Mouse (Mus musculus): ENCODE results near the gene Xkr7. TPM values are rescaled to one million over a fixed set of nuclear protein-coding genes. Genes with fewer than 3 reads are reported as not detected.
A peak's percentile ranks its signal among the peaks of the same experiment; 100 is the strongest.

Xkr7 gene
- total RNA-seq (2021) = not detected

DNA sequence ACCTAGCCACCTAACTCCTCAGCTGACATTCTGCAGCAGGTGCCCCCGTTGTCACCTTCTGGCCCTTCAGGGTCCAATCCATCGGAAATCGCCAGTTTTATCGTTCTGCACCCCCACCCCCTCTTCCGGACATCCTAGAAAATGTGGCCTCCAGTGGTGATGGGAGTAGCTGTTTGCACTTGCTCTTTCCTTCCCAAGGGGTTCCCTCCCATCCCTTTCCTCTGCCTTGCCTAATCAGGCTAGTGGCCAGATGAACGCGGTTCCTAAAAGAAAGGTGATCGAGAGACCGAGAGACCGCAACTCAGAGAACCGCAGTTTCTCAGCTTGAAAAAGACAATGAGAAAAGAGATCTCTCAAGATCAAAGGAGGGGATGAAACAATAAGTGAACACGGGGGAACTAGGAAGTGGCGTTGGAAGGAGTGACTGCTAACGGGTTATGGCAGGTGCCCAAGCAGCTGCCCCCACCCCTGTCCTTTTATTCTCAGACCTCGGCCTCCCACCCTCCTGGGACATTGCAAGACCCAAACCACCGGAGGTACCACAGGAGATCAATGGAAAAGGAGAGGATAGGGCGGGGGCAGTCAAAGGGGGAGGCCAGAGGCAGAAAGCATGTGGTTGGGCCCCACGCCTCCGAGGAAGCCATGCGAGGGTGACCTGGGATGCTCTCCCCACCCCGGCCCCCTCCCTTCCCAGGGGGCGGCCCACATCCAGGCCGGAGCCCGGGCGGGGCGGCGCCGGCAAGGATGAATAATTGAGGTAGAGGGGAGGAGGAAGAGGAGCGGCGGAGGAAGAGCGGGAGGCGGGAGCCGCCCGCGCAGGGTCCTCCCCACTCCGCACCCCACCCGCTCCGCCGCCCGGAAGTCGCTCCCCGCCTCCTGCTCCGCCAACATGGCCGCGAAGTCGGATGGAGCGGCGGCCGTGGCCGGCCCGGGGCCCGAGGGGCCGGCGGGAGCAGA lies at the start of gene Xkr7:
Gene Xkr7 (plus strand): TSS at position 727 of the 957 bp plus-strand sequence.
- DNase-seq = no peak
- intact Hi-C loops (cut with DNase I) = no loop called here

DNA sequence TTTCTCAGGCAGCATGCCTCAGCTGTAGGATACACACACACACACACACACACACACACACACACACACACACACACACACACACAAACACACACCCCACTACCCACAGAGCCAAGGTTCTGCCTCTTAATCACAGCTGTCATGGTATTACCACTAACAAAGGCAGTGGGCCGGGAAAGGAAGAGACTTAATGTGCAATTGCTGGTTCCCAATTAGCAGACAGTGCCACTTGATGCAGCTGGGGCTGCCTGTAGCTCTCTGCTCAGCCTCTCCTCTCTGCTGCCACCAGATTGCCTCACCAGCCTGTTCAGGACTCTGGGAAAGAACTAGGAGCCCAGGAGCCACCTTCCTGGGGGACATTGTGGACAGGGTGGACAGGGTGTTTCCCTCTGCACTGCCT lies 46.1 kb upstream of the Xkr7 start:
- intact Hi-C loops (cut with DNase I) = no loop called here
- no peak for DNase-seq

DNA sequence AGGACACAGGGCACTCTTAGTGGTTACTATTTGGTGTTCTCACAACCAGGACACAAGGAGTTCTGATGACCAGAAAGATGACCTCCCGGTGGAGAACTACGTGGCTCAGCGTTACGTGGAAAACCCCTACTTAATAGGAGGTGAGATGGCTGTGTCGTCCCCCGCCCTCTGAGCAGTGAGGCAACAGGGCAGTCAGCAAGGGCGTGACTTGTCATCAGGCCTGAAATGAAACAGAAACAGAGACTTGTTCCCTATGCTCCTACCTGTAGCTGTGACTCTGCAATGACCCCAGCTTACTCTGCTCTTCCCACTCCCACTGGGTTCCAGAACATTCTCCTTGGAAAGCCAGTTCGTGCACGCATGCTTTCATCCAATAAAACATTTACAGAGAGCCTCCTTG lies 40.1 kb upstream of the Xkr7 start:
- intact Hi-C loops (cut with DNase I) = no loop called here
- DNase-seq = no peak

GRCm38 (mm10) chr2:152997046-152997445 lies 34.6 kb upstream of the Xkr7 start:
- DNase-seq = no peak
- intact Hi-C loops (cut with DNase I) = no loop called here

GRCm38 (mm10) chr2:153002492-153003248 lies 29.0 kb upstream of the Xkr7 start:
- DNase-seq = no peak
- intact Hi-C loops (cut with DNase I) = no loop called here

- intact Hi-C loops (cut with DNase I) = no loop called here
- DNase-seq = no peak
Observed at GRCm38 (mm10) chr2:153003681-153004338, 27.8 kb upstream of the Xkr7 start.

GRCm38 (mm10) chr2:153005981-153006380 lies 25.7 kb upstream of the Xkr7 start:
- no peak for DNase-seq
- intact Hi-C loops (cut with DNase I) = no loop called here

DNA sequence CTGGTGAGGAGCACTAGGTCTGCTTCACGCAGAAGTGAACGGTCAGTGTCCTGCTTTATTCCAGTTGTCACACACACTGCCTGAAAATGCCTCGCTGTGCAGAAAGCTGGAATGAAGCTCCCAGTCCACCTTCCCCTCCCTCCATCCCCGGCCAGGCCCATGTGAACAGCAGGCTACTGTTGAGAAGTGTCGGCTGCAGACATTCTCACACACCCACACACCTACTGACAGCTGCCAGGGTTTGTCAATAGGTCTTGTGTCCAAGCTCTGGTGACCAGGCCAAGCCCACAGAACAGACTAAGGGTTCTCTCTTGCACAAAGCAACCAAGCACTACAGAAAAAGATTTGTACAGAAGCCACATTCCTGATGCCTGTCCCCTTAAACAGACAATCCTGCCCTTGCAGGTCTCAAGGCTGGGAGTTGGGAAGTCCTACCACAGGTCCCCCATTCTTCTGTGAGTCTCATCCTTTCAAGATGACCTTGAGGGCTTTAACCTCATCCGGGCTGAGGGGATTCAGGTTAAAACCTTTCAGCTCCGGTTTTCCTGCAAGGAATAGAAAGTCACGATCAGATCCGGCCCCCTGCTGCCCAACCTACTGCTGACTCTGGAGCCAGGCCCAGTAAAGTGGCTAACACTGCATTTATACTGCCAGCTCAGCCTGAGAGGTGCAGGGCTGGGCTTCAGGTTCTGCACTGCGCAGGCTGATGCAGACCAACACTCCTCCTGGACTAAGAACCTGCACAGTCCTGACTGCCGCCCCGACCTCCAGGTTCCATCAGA lies 22.3 kb upstream of the Xkr7 start:
- intact Hi-C loops (cut with DNase I) = no loop called here

DNA sequence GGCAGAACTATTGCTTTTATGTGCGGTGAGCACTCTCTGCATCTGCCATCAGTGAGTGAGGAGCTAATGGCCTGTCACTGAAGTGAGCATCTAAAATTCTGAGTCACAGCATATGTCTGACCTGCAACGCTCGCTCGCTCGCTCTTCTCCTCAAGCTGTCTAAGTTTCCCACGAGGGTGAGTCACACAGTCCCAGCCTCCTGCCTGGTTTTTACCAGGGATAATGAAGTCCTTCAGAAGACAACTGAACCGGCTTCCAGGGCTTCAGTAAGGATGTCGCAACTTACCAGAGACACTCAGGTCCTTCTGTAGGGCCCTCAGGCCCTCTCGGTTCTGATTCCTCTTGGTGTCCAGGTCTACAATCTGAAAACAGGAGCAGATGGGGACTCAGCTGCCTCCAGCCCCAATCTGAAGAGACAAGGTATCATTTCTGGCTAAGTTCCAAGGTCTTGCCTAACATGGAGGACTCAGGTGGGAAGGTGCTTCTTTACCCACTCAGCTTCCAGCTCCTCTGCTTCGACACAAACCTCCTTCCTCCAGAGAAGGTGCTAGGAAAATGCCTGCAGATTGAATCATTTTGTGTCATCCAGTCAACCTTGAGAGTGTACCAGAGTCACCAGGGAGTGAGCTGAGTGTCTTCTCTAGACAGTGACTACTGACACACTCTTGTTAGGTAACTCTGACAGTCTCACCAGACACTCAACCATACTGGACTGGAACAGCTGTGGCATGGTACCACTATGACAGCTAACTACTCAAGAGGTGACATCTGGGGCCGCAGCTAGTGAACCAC lies 17.7 kb upstream of the Xkr7 start:
- no peak for DNase-seq
- intact Hi-C loops (cut with DNase I) = loop anchor here (10.0 kb wide), 1 partner anchor 169 kb away; the partner anchor contains the start of gene Tpx2

More for the DNA sequence above, 22.3 kb upstream of the Xkr7 start:
- DNase-seq = no peak

GRCm38 (mm10) chr2:153014758-153015593 lies 16.7 kb upstream of the Xkr7 start, which contains the start of gene Pdrg1:
Pdrg1 (minus strand) TSS chr2:153015427.
- peak; percentile 95 to 96 for DNase-seq
- intact Hi-C loops (cut with DNase I) = loop anchor here (1.0 to 10.0 kb wide), 3 partner anchors 101 to 318 kb away; partner anchors contain the start of gene Tpx2

- DNase-seq = no peak
- intact Hi-C loops (cut with DNase I) = loop anchor here (1.0 to 10.0 kb wide), 3 partner anchors 102 to 319 kb away; partner anchors contain the start of gene Tpx2
Observed at GRCm38 (mm10) chr2:153015804-153016203, 15.8 kb upstream of the Xkr7 start.

DNA sequence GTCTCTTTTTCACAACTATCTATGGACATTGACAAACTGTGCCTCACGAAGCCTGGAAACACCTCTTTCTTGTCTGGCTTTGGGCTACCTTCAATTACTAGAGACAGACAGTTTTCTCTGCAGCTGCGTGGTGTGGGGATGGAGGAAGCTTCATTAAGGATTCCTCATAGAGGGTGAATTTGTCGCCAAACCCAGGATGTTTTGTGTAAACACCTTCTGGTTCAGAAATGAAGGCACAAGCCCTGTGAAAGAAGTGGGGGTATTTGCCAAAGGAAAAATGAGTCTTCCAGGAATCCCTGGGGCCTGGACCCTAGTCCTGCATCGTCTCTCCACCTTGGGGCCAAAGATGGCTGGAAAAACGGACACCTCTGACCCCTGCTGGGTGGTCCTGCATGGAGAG lies 14.9 kb upstream of the Xkr7 start:
- DNase-seq = no peak
- intact Hi-C loops (cut with DNase I) = loop anchor here (5.0 to 10.0 kb wide), 2 partner anchors 172 to 319 kb away; partner anchors contain the start of gene Tpx2

- intact Hi-C loops (cut with DNase I) = loop anchor here (5.0 to 10.0 kb wide), 2 partner anchors 175 to 322 kb away; partner anchors contain the start of gene Tpx2
- no peak for DNase-seq
Observed at GRCm38 (mm10) chr2:153019355-153019754, 12.3 kb upstream of the Xkr7 start.

- intact Hi-C loops (cut with DNase I) = no loop called here
- no peak for DNase-seq
Observed at GRCm38 (mm10) chr2:153021163-153021562, 10.5 kb upstream of the Xkr7 start.

DNA sequence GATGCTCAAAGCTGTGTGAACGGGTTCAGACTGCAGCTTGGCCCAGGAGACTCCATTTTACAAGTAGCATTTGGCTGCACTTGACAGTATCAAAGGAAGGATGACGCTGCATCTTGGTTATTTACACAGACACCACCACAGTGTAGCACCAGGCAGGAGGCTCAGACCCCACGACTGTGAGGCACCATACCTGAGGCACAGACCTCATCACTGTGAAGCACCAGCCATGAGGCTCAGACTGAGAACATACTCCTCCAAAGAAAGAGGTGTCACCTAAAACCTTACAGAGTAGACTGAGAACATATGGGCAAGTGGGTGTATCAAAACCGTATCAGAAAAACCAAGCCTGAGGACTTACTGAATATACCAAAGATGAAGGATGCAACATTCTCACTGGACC lies 8.8 kb upstream of the Xkr7 start:
- intact Hi-C loops (cut with DNase I) = no loop called here
- DNase-seq = no peak

DNA sequence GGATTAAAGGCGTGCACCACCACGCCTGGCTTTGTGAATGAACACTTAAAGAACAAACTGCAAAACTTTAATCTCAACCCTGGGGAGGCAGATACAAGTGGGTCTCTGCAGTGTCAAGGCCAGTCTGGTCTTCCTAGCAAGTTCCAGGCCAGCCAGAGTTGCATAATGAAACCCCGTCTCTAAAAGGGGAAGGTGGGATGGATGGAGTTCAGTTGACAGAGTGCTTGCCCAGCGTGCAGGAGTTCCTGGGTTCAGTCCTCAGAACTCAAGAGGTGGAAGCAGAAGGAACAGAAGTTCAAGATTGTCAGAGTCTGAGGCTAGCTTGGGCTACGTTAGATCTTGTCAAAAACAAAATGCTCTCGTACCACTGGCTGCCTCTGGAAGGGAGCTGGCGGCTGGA lies 5.6 kb upstream of the Xkr7 start:
- intact Hi-C loops (cut with DNase I) = no loop called here
- no peak for DNase-seq

GRCm38 (mm10) chr2:153027501-153027900 lies 4.2 kb upstream of the Xkr7 start:
- DNase-seq = no peak
- intact Hi-C loops (cut with DNase I) = no loop called here

- DNase-seq = no peak
- intact Hi-C loops (cut with DNase I) = no loop called here
Observed at GRCm38 (mm10) chr2:153030422-153030821, 1.2 kb upstream of the Xkr7 start.
